8 mouse cellular contexts compared by ENCODE assay signal in the genomic region with DNA sequence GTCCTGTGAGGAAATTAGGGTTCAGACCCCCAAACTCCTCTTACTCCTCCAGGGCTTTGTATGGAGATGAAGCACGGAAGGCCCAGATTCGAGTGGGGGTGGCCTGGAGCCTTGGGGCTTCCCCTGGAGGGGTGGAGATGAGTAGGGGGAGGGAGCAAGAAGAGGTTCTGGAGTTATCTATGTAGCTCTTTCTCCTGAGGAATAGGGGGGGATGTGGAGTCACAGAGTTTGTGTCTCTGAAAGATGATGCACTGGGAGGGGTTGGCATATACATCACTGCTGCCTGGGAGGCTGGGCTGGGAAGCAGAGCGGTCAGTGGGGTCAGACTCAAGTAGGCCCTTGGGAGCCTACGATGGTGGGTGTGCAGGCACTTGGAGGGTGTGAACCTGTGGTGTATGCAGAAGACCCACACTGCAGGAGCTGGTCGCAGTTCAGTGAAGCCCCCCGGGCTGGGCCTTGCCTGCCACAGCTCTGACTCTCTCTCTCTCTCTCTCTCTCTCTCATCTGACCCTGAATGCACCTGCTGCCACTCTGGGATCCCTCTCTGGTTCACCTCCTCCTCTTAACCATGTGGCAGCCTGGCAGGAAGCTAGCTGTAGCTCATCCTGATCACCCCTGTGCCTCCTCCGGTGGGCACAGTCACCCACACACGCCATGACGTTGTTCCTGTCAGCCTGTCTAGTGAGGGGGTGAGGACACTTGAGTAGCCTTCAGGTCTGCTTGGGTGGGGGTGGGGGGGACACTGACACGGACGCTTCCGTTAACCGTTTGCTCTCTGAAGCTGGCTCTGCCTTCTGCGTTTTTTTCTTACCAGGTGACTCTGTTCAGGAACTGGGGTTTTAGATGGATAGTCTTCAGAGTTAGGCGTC. TPM values are rescaled to one million over a fixed set of nuclear protein-coding genes. Genes with fewer than 3 reads are reported as not detected.
DNase-seq lines count a peak whose midpoint lies in the region; ATAC-seq and TF ChIP-seq lines count a peak whose summit lies in the region.

No protein-coding gene starts in this region.

- H3K27me3 ChIP-seq in forebrain, embryonic 14.5 days (replicated peaks; ENCODE audit: control insufficient read depth, insufficient read depth, low read length), result no peaks in the 10 kb centered on the region; the same call in 1 of the 2 replicates
- H3K27me3 ChIP-seq in limb, embryonic 15.5 days, result no peaks in the 10 kb centered on the region
- H3K27me3 ChIP-seq in neural tube, embryonic 14.5 days (ENCODE audit: control insufficient read depth, insufficient read depth, low read length), result no peaks in the 10 kb centered on the region

- no peak for TF ChIP-seq CTCF in gastrocnemius, adult 2 months (IDR thresholded peaks at IDR 0.05)

- DNase-seq in gastrocnemius, adult 2 months, result no peak
- DNase-seq in gastrocnemius, adult 18-20 months (ENCODE audit: low spot score), result no peak
- DNase-seq in CD4-positive, CD25-positive, alpha-beta regulatory T cell, adult 2 months (ENCODE audit: low read depth, low spot score), result peak; percentile 83
- no peak for DNase-seq in forebrain, embryonic 14.5 days (ENCODE audit: low spot score)
- no peak for DNase-seq in urinary bladder, postnatal 10 days (ENCODE audit: low spot score)
- DNase-seq in right cerebral cortex, postnatal 36 days (ENCODE audit: low spot score in 2 of 2), result no peak

- peaks cover 68% of the 10 kb centered on the region for H3K4me1 ChIP-seq in forebrain, embryonic 14.5 days (ENCODE audit: control insufficient read depth, insufficient read depth, low read length)
- peaks cover 87% of the 10 kb centered on the region for H3K4me1 ChIP-seq in limb, embryonic 15.5 days
- peaks cover 68% of the 10 kb centered on the region for H3K4me1 ChIP-seq in neural tube, embryonic 14.5 days (ENCODE audit: control insufficient read depth, insufficient read depth, low read length)

- no peak overlapping the region for H3K9ac ChIP-seq in forebrain, embryonic 14.5 days (ENCODE audit: low read length)
- peak overlapping the region; percentile 78; the same call in 1 of the 2 replicates for H3K9ac ChIP-seq in limb, embryonic 15.5 days
- no peak overlapping the region; the same call in 1 of the 2 replicates for H3K9ac ChIP-seq in neural tube, embryonic 14.5 days (replicated peaks; ENCODE audit: low read depth, low read length)

- WGBS in forebrain, embryonic 14.5 days, result 55% methylated on average over 15 of the region's 15 CpGs
- WGBS in limb, embryonic 15.5 days, result 35% methylated on average over 15 of the region's 15 CpGs
- 50% methylated on average over 15 of the region's 15 CpGs for WGBS in neural tube, embryonic 14.5 days

- peak overlapping the region; percentile 92 for H3K27ac ChIP-seq in gastrocnemius, adult 2 months
- H3K27ac ChIP-seq in forebrain, embryonic 14.5 days (ENCODE audit: low read depth, low read length), result no peak overlapping the region
- peak overlapping the region; percentile 95 for H3K27ac ChIP-seq in limb, embryonic 15.5 days
- no peak overlapping the region for H3K27ac ChIP-seq in neural tube, embryonic 14.5 days (ENCODE audit: low read depth, low read length)

- H3K36me3 ChIP-seq in forebrain, embryonic 14.5 days (ENCODE audit: control insufficient read depth, insufficient read depth, low read length), result no peaks in the 10 kb centered on the region
- H3K36me3 ChIP-seq in limb, embryonic 15.5 days, result no peaks in the 10 kb centered on the region
- H3K36me3 ChIP-seq in neural tube, embryonic 14.5 days (ENCODE audit: control insufficient read depth, insufficient read depth, low read length), result no peaks in the 10 kb centered on the region

- ATAC-seq in forebrain, embryonic 14.5 days, result no peak
- no peak for ATAC-seq in limb, embryonic 15.5 days (ENCODE audit: insufficient number of reproducible peaks, low FRiP score, low TSS enrichment, low read depth)
- ATAC-seq in neural tube, embryonic 14.5 days (ENCODE audit: low read depth), result no peak

- peak overlapping the region; percentile 97 for H3K4me3 ChIP-seq in gastrocnemius, adult 2 months
- H3K4me3 ChIP-seq in forebrain, embryonic 14.5 days (ENCODE audit: low read depth, low read length), result no peak overlapping the region
- H3K4me3 ChIP-seq in limb, embryonic 15.5 days, result peak overlapping the region; percentile 77
- 0 out of 2 replicates have a peak overlapping the region, but pooled peaks have one; percentile 51 for H3K4me3 ChIP-seq in neural tube, embryonic 14.5 days (ENCODE audit: low read depth, low read length)

- H3K9me3 ChIP-seq in forebrain, embryonic 14.5 days (replicated peaks; ENCODE audit: control insufficient read depth, low read length), result no peaks in the 10 kb centered on the region
- no peaks in the 10 kb centered on the region for H3K9me3 ChIP-seq in limb, embryonic 15.5 days
- no peaks in the 10 kb centered on the region for H3K9me3 ChIP-seq in neural tube, embryonic 14.5 days (ENCODE audit: control insufficient read depth, low read length)

- H3K4me2 ChIP-seq in forebrain, embryonic 14.5 days (ENCODE audit: low read length), result 0 out of 2 replicates have a peak overlapping the region, but pooled peaks have one; percentile 12
- H3K4me2 ChIP-seq in limb, embryonic 15.5 days, result peak overlapping the region; percentile 80
- peak overlapping the region; percentile 81 for H3K4me2 ChIP-seq in neural tube, embryonic 14.5 days (ENCODE audit: low read depth, low read length)

- intact Hi-C loops in gastrocnemius, adult 2 months (cut with DNase I), result no loop called here

RNA-seq across cellular contexts. Expression of gene Rara, which starts 11.7 kb away (rescaled TPM):
- 10 to 100 TPM; 10.2 to 12.4 TPM for total RNA-seq in gastrocnemius, adult 2 months (2021)
- 10 to 100 TPM; 12.9 to 13.2 TPM for total RNA-seq in gastrocnemius, adult 18-20 months (2021)
- 8.2 and 9.8 TPM in 2 replicates for polyA plus RNA-seq in forebrain, embryonic 14.5 days (2014; fragmentation: Nextera tagmentation; extraction: Ambion mirVana)
- 43.9 and 51.7 TPM in 2 replicates for polyA plus RNA-seq in limb, embryonic 15.5 days (2015; fragmentation: Nextera tagmentation; extraction: Ambion mirVana)
- 22.1 and 22.3 TPM in 2 replicates for polyA plus RNA-seq in neural tube, embryonic 14.5 days (2014; fragmentation: Nextera tagmentation; extraction: Ambion mirVana)

RNA-seq across cellular contexts. Expression of gene Cdc6, which starts 31.7 kb away (rescaled TPM):
- under 1 TPM in 1 of 2 experiments, not detected in 1; 0.11 TPM for total RNA-seq in gastrocnemius, adult 2 months (2021)
- under 1 TPM; 0.09 to 0.26 TPM for total RNA-seq in gastrocnemius, adult 18-20 months (2021)
- 14.1 and 16.4 TPM in 2 replicates for polyA plus RNA-seq in forebrain, embryonic 14.5 days (2014; fragmentation: Nextera tagmentation; extraction: Ambion mirVana)
- polyA plus RNA-seq in limb, embryonic 15.5 days (2015; fragmentation: Nextera tagmentation; extraction: Ambion mirVana), result 23.2 and 24.1 TPM in 2 replicates
- polyA plus RNA-seq in neural tube, embryonic 14.5 days (2014; fragmentation: Nextera tagmentation; extraction: Ambion mirVana), result 2.1 and 2.8 TPM in 2 replicates

RNA-seq across cellular contexts. Expression of gene Gjd3, which starts 43.5 kb away (rescaled TPM):
- total RNA-seq in gastrocnemius, adult 2 months (2021), result not detected
- not detected for total RNA-seq in gastrocnemius, adult 18-20 months (2021)
- 0.27 and 0.28 TPM in 2 replicates for polyA plus RNA-seq in forebrain, embryonic 14.5 days (2014; fragmentation: Nextera tagmentation; extraction: Ambion mirVana)
- polyA plus RNA-seq in limb, embryonic 15.5 days (2015; fragmentation: Nextera tagmentation; extraction: Ambion mirVana), result 0.49 and 0.86 TPM in 2 replicates
- 0.89 and 2.2 TPM in 2 replicates for polyA plus RNA-seq in neural tube, embryonic 14.5 days (2014; fragmentation: Nextera tagmentation; extraction: Ambion mirVana)

Comparison
In these comparisons a context has a peak if more than half of its experiments do, and no peak if none do; other contexts are left out.
1. H3K27ac ChIP-seq: peak in gastrocnemius, adult 2 months (single experiment) and limb, embryonic 15.5 days (single experiment); none in forebrain, embryonic 14.5 days (single experiment) and neural tube, embryonic 14.5 days (single experiment).
2. H3K4me2 ChIP-seq: peak in every context shown above with its lines; median percentile 81 in neural tube, embryonic 14.5 days; 80 in limb, embryonic 15.5 days; 12 in forebrain, embryonic 14.5 days.